Mouse (Mus musculus): ENCODE measurements around the gene Fhad1.
A peak's percentile ranks its signal among the peaks of the same experiment; 100 is the strongest.

Gene Fhad1

DNA sequence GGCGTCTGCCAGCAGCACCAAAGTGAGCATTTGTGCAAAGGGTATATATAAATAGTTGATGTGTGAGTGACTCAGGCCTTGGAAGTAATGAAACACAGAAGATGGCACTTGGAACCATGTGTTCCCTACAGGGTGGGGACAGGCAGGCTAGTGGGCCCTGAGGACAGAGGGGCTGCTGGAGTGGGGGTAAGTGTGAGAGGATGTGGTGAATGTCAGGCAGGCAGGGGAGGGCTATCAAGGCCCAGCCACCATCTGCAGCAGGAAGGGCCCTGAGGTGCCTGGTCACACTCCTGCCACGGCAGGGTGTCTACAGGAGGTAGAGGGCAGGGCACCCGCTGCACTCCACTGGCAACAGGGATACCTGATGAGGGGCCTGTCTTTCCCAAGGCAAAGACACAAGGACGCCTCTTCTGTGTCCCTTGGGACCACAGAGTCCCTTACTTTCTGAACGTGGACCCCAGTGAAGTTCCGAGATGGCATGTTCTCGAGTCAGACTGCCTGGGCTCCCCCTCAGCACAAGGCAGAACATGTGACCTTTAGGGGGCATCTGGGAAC lies 151.1 kb downstream of the Fhad1 start:
- DNase-seq (ENCODE audit: low spot score): no peak

DNA sequence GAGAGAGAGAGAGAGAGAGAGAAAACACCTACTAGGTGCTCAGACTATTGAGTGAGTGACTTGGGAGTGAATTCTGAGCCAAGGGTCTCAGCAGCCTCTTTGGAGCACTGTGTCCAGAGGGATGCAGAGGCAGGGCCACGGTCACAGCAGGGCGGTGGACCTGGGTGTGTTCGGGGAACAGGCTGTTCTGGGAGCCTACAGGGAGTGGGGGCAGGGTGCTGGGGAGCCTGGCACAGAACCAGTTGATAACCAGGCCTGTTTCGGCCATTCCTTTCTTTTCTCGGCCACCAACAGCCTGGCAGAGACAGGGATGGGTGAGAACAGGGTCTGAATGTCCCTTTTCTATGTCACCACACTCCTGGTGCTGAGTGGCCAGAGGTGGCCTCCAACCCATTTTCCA lies 152.0 kb downstream of the Fhad1 start:
- no peak for DNase-seq (ENCODE audit: low spot score)

DNA sequence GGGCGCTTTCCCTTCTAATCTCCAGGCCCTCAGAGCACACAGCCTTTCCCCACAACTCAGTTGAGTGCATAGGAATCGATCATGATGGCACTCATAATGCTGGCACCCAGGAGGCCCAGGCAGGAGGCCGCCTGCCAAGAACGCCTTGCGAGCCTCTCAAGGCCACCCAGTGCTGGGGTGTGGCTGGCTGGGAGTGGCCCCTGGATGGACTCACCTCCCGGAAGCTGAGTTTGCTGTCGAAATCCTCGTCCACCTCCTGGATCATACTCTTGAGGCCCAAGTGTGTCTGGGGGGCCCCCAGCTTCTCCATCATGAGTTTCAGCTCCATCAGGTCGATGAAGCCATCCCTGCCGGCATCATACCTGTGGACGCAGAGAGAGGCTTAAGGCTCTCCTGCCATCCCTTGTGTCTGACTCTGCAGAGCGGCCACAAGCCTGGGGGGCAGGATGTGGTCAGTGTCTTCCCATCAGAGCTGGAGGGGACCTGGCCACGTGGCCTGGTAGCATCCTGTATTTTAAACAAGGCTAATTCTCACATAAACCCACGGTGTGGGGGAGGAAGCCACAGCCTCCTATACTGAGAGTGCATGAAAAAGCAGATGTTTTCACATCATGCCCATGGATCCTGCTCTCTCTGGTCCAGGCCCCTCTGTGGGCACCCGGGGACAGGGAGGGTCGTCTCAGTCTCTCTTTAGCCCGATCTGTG lies 153.1 kb downstream of the Fhad1 start:
- DNase-seq (ENCODE audit: low spot score): no peak

DNA sequence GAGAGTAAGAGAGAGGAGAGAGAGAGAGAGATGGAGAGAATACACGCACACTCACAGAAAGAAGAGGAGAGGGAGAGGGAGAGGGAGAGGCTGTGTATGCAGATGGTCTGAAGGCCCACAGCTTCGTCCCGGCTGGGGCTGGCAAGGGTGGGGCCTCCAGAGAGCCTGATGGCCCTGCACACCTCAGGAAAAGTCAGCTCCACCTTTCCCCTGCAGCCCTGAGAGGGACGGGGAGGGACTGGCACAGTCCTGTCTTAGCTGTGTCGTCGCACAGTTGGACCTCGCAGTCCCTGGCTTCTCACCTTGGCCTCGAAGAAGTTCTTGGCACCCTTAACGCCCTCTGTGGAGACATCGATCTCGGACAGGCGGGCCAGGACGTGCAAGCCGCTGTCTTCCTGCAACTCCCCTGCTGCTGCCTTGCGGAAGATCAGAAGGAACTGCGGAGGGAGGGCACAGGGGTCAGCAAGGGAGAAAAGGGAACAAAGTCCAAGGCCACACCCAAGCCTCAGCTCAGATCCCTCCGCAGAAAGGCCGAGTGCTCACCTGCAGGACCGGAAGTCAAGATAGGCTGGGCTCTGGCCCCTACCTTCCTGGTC lies 154.5 kb downstream of the Fhad1 start:
- no peak for DNase-seq (ENCODE audit: low spot score)

DNA sequence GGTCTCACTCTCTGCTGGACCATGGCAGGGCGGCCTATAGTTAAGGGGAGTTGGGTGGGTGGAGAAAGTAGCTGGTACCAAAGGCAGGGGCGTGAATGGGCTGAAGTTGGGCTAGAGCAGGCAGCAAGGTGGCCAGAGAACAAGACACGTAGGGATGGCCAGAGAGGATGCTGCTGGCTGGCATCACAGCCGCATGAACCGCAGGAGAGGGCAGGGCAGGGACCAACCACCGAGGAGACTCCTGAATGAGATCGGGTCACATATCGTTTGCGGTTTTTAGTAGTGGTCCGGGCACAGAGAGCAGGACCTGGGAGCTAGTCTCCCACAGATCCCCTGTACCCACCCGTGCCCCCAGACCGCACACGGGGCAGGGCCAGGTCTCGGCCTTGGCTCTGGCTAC lies 155.5 kb downstream of the Fhad1 start:
- no peak for DNase-seq (ENCODE audit: low spot score)

DNA sequence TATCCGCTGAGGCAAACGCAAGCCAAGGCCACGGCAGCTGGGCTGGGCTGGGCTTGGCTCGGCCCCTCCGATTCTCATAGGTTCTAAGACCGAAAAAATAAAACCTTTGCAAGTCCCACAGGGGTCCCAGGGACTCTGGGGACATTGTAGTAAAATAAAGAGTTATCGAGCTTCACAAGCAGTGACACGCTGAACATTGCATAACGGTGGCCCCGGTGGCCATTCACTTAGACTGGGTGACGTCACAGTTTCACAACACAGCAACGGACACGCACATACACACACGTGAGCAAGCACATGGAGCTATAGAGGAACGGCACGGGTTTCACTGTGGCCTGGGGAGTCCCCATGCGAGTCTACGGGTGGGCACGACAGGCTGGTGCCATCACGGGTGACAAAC lies 156.4 kb downstream of the Fhad1 start:
- no peak for DNase-seq (ENCODE audit: low spot score)

DNA sequence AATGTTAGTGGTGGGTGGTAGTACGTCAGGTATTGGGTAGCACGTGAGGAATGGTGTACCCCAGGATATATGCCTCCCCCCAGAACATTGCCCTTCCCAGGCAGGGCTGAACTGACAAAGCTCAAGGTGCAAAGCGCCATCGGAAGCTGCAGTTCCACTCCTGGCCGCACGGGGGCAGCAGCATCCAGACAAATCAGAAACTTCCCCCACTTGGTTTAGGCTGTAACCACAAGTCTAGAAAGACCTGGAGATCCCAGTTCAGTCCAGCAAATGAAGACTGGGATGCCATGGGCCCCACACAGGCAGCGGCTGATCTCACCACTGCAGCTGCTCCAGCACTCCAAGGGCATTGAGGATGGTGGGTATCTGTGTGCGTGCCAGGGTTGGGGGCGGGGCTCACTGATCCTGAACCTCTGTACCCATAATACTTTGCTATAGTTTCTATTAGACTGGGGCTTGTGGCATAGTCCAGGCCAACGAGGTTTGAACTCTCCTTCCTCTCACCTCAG lies 157.4 kb downstream of the Fhad1 start:
- peak; percentile 81 for DNase-seq (ENCODE audit: low spot score)

DNA sequence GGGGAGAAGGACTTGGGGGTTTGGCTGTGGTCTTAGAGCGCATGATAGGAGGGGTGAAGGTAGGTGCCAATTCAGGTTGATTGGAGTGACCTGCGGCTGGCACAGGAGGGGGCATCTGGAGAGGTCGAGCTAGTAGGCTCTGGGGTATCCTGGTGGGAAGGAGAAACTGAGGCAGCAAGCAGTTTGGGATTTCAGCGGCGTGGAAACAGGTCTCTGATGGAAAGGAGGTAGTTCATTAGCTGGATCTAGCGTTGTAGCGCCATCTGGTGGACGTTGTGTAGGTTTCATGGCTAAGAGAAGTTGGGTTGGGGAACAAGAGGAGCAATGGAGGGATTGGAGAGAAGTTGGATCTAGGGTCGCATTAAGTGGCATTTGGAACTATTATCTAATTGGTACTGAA lies 161.4 kb downstream of the Fhad1 start:
- no peak for DNase-seq (ENCODE audit: low spot score)

DNA sequence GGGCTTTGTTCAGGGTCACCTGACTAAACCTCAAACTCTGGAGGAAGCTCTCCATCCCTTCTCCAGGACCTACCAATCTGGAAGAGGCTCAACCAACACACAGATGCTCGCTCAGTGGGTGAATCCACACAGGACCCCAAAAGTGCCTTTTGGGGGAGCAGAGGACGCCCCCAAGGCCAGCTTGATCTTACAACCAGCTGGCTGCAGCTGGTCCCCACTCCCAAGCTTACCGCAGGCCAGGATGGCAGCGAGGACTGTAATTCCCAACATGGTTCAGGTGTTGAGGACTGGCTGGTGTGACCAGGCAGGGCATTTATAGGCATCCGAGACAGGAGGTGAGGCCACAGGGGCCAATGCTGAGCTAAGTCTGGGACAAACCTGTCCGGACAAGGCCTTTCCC lies 168.9 kb downstream of the Fhad1 start, which contains the start of gene Ctrc:
Ctrc (minus strand) TSS at position 361 of the 400 bp plus-strand sequence.
- no peak for DNase-seq (ENCODE audit: low spot score)

Measured in layer of hippocampus, adult 9-10 months (tissue).